Mouse (Mus musculus) cortical plate, adult 2 months (tissue): ENCODE data around the gene Vtcn1. TPM values are rescaled to one million over a fixed set of nuclear protein-coding genes. Genes with fewer than 3 reads are reported as not detected.
"Not testable (repeated sequence)": the region's sequence is repeated elsewhere in the genome, so short reads cannot be mapped to it uniquely, and the experiment has no call there.

Experiments
- H3K27ac ChIP-seq: fragments of 200-500 bp; 2 replicates; pipeline ENCODE4 v1.5.1; 2012; ENCODE audit warnings: low read length, control low read depth, inconsistent platforms; ENCODE audit not compliant: insufficient read depth
- H3K4me1 ChIP-seq: fragments of 200-500 bp; 2 replicates; pipeline ENCODE4 v1.6.1; 2011; ENCODE audit warnings: low read length; ENCODE audit not compliant: control insufficient read depth, insufficient read depth
- H3K4me3 ChIP-seq: fragments of 200-500 bp; 2 replicates; pipeline ENCODE4 v1.5.1; 2011; ENCODE audit warnings: mild to moderate bottlenecking, low read length, control low read depth; ENCODE audit not compliant: insufficient read depth
- CTCF ChIP-seq: fragments of 200-500 bp; IDR thresholded peaks from 2 replicates; pipeline ENCODE4 v1.5.1; 2011; ENCODE audit warnings: mild to moderate bottlenecking, control low read depth, low read length; ENCODE audit not compliant: insufficient read depth; ENCODE audit errors: extremely low read depth
- POLR2A ChIP-seq: fragments of 200-500 bp; IDR thresholded peaks from 2 replicates; pipeline ENCODE4 v1.6.1; 2011; ENCODE audit warnings: mild to moderate bottlenecking, low read length, control low read depth; ENCODE audit not compliant: insufficient read depth; ENCODE audit errors: extremely low read depth
- polyA plus RNA-seq: library from polyadenylated mRNA; depleted of rRNA; stranded (reverse); fragments of >200 nt; gene quantifications from 2 replicates; pipeline ENCODE4 v1.2.3, GENCODE M21; 2012

Gene Vtcn1
- polyA plus RNA-seq, 1 experiment = 0.17 TPM

- Histone ChIP-seq H3K27ac (no peak overlapping the region), H3K4me1 (no peaks in the 10 kb centered on the region), H3K4me3 (no peak overlapping the region)
- no peak for TF ChIP-seq POLR2A
- no peak for TF ChIP-seq CTCF
These were observed 19.3 kb upstream of the Vtcn1 start for GRCm38 (mm10) chr3:100805925-100806324.

GRCm38 (mm10) chr3:100810461-100810860 is 14.8 kb upstream of the Vtcn1 start:
- Histone ChIP-seq H3K4me1 (no peaks in the 10 kb centered on the region), H3K4me3 (no peak overlapping the region), H3K27ac (no peak overlapping the region)
- TF ChIP-seq POLR2A (no peak), CTCF (no peak)

DNA sequence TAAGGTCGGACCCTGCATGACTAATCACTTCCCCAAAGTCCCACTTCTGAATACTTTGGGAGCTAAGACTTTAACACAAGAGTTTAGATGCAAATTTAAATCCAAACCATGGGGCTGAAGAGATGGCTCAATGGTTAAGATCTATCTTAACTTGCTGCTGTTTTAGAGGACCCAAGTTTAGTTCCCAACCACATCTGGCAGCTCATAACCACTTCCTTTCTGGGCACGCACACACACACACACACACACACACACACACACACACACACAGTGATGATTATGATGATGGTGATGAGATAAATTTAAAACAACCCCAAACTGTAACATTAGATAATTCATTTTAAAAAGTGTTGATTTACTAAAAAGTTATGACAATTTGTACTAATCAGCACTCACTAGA is 13.4 kb upstream of the Vtcn1 start:
- Histone ChIP-seq H3K27ac (no peak overlapping the region), H3K4me1 (no peaks in the 10 kb centered on the region), H3K4me3 (no peak overlapping the region)
- TF ChIP-seq POLR2A (no peak), CTCF (no peak)

GRCm38 (mm10) chr3:100815490-100815889 is 9.8 kb upstream of the Vtcn1 start:
- H3K27ac ChIP-seq, H3K4me3 ChIP-seq, H3K4me1 ChIP-seq: not testable (repeated sequence)

GRCm38 (mm10) chr3:100818709-100819108 is 6.5 kb upstream of the Vtcn1 start:
- TF ChIP-seq CTCF = no peak

DNA sequence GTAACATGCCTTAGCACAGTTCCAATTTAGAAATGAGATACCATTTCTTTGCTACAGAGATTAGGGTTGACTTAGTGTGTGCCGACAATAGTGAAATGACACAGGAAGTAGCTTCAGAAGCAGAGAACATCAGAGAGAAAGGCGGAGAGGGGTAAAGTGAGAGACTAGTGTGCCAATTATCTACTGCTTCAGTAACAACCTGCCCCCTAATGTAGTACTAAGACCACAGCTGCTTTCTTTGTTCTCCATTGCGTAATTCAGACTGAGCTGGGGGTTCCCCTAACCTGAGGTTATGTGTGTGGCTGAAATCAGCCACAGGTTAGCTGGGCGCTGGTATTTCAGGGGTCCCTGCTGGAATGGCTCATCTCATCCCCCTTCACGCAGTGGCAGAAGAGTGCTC is 5.7 kb upstream of the Vtcn1 start:
- no peak overlapping the region for H3K27ac ChIP-seq
- no peaks in the 10 kb centered on the region for H3K4me1 ChIP-seq
- no peak overlapping the region for H3K4me3 ChIP-seq
- TF ChIP-seq CTCF = no peak
- no peak for TF ChIP-seq POLR2A

More at GRCm38 (mm10) chr3:100818709-100819108, 6.5 kb upstream of the Vtcn1 start:
- no peaks in the 10 kb centered on the region for H3K4me1 ChIP-seq
- no peak overlapping the region for H3K27ac ChIP-seq
- H3K4me3 ChIP-seq = no peak overlapping the region

DNA sequence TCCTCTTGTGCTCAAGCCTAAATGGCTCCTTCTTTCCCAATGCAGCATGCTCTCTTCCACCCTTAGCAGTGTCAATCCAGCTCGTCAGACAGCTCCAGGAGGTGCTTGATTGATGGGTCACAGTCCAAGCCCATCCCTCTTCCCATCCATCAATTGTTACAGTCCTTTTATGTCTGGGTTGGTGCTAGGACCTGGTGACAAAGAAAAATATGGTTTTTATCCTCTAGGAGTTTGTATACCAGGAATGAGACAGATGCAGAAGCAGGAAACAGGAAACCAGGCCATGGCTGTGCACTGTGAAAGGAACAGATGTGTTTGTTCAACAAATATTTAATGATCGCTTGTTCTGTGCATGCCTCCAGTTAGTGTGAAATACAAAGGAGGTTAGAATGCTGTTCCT is 4.4 kb upstream of the Vtcn1 start:
- no peaks in the 10 kb centered on the region for H3K4me1 ChIP-seq
- no peak overlapping the region for H3K4me3 ChIP-seq
- no peak overlapping the region for H3K27ac ChIP-seq
- no peak for TF ChIP-seq CTCF
- TF ChIP-seq POLR2A = no peak

DNA sequence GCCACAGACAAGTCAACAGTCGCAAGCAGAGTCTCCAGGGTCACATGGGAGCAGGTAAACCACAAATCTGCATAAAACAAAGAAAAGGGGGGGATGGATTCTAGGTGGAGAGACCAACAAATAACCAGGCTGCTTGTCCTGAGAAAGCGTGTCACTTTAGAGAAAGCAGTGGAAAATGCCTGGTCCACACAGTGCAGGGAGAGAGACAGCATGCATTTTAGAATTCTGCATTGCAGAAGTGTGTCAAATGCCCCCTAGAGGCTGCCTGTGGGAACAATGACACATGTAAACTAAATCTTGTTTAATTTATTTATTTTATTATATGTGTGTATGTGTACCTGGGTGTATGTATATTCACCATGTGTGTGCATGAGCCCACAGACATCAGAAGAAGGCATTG is 4.0 kb upstream of the Vtcn1 start:
- TF ChIP-seq CTCF = peak; percentile 44; the same call in 1 of the 2 replicates
- TF ChIP-seq POLR2A = no peak
- Histone ChIP-seq H3K27ac (no peak overlapping the region), H3K4me1 (no peaks in the 10 kb centered on the region), H3K4me3 (no peak overlapping the region)

DNA sequence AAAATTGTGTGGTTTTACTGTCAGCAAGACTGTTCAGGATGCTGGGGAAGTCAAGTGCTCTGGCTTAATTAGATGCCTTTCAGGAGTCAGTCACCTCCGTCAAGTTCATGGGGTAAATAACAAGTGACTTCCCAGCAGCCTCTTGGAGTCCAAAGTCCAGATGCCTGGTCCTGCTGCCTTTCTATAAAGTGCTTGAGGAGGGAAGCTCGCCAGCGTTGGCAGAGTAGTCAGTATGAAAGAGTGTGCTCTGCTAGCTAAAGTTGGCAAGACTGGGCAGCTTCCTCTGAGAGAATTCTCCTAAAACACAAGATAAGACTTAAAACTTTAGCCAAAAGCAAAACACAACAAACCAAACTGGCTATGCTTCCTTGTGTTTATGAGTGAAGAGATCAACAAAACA is 18.5 kb downstream of the Vtcn1 start:
- H3K4me3 ChIP-seq = no peak overlapping the region
- no peak for TF ChIP-seq POLR2A
- TF ChIP-seq CTCF = no peak

DNA sequence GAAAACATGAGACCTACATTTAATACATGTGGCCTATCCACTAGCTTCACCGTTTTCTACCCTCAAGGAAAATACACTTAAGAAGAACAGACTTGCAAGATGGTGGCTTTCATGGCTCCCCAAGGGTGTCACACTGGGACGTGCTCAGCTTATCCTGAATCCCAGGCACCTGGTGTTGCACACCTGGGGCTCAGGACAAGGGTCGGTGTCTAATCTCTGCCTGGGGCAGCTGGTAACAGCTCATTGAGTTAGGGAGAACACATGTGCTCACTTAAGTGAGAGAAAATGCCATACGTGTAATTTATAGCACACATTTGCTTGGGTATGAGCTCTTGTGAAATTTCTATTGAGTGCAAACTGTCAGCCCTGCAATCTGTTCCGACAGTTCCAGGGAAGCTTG is 19.1 kb downstream of the Vtcn1 start:
- Histone ChIP-seq H3K27ac (no peak overlapping the region), H3K4me3 (no peak overlapping the region), H3K4me1 (peaks cover under 1% of the 10 kb centered on the region; the same call in 1 of the 2 replicates)
- no peak for TF ChIP-seq CTCF
- no peak for TF ChIP-seq POLR2A

More for the DNA sequence above, 18.5 kb downstream of the Vtcn1 start:
- Histone ChIP-seq H3K4me1 (no peaks in the 10 kb centered on the region), H3K27ac (no peak overlapping the region)

GRCm38 (mm10) chr3:100848348-100848747 is 23.1 kb downstream of the Vtcn1 start:
- Histone ChIP-seq H3K4me3 (no peak overlapping the region), H3K4me1 (peaks cover 1% of the 10 kb centered on the region; the same call in 1 of the 2 replicates), H3K27ac (no peak overlapping the region)
- TF ChIP-seq POLR2A (no peak), CTCF (no peak)
